Mouse (Mus musculus) layer of hippocampus, adult 18-20 months (tissue): ENCODE measurements around the gene Tmem150b. TPM values are rescaled to one million over a fixed set of nuclear protein-coding genes. Genes with fewer than 3 reads are reported as not detected.

Experiments used
- DNase-seq, 2 experiments: peaks; one replicate each; pipeline ENCODE4 v3.0.0; 2022; ENCODE audit warnings: low spot score in 2 of 2
- total RNA-seq, 2 experiments: library from RNA; stranded (reverse); gene quantifications; 2 replicates each; pipeline ENCODE4 v1.2.3; 2021

Tmem150b gene
- total RNA-seq, 2 experiments from 2014 or later, result 0.10 to 0.15 TPM

DNA sequence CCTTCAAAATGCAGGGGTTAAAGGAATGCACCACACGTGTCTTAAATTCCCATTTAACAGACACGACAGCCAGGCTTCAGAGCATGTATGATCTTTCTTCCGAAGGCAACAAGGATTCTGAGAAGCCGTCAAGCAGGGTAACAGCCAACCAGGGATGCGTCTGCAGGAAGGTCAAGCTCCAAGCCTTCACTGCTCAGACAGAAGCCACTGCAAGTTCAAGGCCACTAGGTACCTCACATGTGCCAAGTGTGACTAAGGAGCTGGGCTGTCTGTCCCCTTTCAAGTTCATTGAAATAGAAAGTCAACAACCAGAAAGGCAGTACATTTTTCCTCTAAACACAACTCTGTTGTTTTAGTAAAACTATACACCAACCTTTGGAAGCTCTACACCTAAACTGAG lies 58.2 kb downstream of the Tmem150b start:
- DNase-seq, result no peak

DNA sequence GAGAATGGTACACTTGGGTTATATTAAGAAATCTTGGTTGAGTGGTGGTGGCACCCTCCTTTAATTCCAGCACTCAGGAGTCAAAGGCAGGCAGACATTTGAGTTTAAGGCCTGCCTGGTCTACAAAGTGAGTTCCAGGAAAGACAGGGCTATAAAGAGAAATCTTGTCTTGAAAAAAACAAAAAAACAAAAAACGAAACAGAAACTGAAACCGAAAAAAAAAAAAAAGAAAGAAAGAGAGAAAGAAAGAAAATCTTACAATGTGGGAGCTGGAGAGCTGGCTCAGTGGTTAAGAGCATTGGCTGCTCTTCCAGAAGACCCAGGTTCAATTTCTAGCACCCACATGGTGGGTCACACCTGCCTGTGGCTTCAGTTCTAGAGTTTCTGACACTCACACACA lies 61.3 kb downstream of the Tmem150b start:
- no peak for DNase-seq

DNA sequence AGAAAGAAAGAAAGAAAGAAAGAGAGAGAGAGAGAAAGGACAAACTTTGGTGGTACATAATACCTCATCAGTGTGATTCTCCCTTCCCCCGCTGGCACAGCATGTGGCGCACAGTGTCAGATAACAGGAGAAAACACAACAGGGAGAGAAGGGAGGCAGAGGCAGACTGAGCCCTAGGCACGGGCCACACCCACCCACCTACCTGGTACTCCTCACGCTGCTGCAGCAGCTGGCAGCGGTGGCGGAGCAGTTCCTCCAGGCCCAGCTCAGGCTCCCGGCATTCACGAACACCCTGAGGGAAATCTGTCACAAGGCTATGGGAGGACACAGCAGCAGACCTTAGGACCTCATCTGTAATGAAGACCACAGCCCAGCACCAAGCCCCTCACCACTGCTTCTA lies 61.9 kb downstream of the Tmem150b start:
- no peak for DNase-seq

DNA sequence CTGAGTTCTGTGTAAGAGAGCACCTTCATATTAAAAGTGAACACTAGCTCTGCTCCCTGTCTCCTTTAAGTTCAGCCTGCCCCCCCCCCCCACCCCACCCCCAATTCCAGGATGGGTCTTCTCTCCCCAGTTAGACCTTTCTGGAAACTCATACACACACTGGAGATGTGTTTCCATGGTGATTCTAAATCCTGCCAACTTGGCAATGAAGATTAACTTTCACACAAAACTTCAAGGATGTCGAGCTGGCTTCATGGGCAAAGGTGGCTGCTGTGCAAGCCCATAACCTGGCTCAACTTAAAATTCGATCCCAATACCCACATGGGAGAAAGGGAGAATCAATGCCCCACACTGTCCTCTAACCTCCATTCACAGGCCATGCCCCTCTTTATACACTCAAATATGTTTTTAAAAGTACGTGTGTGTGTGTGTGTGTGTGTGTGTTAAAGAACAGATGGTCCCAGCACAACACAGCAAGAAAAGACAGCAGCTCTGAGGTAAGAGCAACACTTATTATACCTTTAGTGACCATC lies 65.1 kb downstream of the Tmem150b start:
- DNase-seq, result no peak

DNA sequence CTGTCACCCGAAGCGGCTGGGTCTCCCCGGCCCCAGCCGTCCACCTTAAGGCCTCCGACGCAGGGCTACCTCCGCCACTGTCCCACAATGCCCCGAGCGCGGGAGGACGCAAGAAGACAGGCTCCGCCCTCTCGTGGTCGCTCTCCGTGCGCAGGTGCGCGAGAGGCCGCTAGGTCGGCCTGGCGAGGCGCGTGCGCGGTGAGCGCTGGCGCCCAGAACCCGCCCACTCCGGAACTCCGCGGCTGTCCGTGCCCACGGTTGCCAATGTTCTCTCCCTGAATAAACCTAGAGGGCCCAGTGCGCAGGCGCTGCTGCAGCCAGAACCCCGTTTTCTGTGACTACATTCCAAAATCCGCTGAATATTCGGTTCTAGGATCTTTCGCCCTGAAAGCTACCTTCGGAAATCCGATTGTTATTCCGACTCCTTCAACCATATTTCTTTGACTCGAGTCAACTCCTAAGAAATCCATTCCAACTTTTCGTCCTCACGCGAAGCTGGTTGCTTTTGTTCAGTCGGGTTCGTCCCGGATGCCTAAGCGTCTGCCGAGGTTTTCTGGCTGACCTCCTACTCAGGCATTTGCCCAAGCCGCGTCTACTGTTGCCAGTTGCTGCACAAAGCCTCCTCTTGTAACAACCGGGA lies 66.0 kb downstream of the Tmem150b start, which contains the start of gene Ppp6r1:
Gene Ppp6r1 (minus strand): TSS at position 108 of the 640 bp plus-strand sequence.
- DNase-seq, result peak; percentile 98 to 99

DNA sequence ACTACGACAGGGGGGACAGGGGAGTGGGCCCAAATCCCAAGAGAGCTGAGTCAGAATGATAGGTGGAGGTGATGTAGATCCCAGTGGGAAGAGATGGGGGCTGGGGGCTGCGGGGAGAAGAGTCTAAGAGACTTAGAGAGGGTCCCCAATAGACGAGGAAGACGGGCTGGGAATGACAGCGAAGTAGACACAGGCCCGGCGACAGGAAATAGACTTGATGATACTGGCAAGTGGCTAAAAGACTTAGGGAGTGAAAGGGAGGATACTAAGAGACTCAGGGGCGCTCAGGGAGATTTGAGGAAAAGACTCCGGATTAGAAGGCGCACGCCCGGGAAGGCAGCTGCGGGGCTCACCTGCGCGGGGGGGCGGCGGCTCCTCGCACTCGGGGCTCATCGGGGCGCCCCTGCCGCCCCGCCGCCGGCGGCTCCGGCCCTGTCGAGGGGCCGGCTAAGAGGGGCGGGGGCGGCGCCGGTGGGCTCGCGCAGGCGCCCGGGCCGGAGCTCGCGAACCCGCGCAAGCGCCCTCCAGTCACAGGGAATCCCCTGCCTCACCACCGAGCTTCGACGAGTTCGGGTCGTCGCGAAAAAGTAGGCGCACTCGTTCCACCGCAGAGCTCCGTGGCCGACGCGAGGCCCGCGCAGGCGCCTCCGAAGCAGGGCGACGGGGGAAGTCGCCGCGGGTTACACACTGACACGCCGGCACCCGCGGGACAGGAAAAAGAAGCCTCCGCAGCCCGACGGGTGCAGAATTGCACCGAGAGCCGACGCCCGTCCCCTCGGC lies 66.7 kb downstream of the Tmem150b start:
- DNase-seq, result no peak

DNA sequence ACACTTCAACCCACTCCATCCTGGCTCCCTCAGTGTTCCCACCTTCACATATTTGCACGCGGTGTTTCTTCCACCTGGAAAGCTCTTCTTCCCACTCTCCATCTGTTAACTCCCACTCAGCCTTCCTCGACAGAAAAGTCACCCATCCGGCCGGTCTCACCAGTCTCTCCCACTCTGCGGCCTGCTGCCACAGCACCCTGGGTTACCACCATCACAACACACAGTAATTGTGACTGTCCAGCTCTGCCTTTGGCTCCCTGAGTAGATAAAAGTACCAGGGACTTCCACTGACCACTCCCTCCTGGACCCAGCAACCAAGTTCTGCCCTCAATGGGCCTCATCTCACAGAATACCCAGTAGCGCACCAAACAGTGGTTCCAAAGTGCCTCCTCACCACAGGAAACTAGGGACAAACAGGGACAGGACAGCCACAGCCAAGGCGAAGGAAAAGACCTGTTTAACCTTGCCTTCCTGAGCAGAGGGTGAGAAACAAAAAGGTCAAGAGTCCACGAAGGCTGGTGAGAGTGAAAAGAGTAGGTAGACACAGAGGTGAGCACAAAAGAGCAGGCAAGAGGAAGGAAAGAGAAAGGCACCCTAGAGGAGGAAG lies 67.4 kb downstream of the Tmem150b start:
- peak; percentile 37 to 55 for DNase-seq

Other genes with a start within 250 kb of the Tmem150b start
- gene Ppp1r12c, start 223.6 kb downstream of the Tmem150b start, total RNA-seq, result 100 to 1,000 TPM; 148 to 153 TPM
- gene Tnnt1, start 208.9 kb downstream of the Tmem150b start, total RNA-seq, result 1 to 10 TPM; 1.7 to 3.0 TPM
- 1 to 10 TPM in 1 of 2 experiments, under 1 TPM in 1; 0.54 to 1.3 TPM for gene Tnni3, start 201.0 kb downstream of the Tmem150b start, total RNA-seq
- gene Dnaaf3, start 192.8 kb downstream of the Tmem150b start, total RNA-seq, result under 1 TPM; 0.74 to 0.81 TPM
- gene Syt5, start 177.7 kb downstream of the Tmem150b start, total RNA-seq, result 100 to 1,000 TPM; 211 to 233 TPM
- gene Ptprh, start 121.2 kb downstream of the Tmem150b start, total RNA-seq, result under 1 TPM; 0.38 to 0.50 TPM
- gene Tmem86b, start 93.8 kb downstream of the Tmem150b start, total RNA-seq, result 10 to 100 TPM; 15.1 to 15.9 TPM
- gene Ppp6r1, start 66.2 kb downstream of the Tmem150b start, total RNA-seq, result 100 to 1,000 TPM; 127 TPM
- gene Hspbp1, start 40.2 kb downstream of the Tmem150b start, total RNA-seq, result 10 to 100 TPM; 82.7 to 92.4 TPM
- gene Brsk1, start 34.6 kb downstream of the Tmem150b start, total RNA-seq, result 100 to 1,000 TPM; 368 to 369 TPM
- 10 to 100 TPM; 28.3 to 30.3 TPM for gene Kmt5c, start 14.9 kb upstream of the Tmem150b start, total RNA-seq
- gene Cox6b2, start 27.8 kb upstream of the Tmem150b start, total RNA-seq, result 1 to 10 TPM; 9.0 to 9.6 TPM
- not detected for gene Fam71e2, start 46.1 kb upstream of the Tmem150b start, total RNA-seq
- gene Il11, start 57.6 kb upstream of the Tmem150b start, total RNA-seq, result under 1 TPM; 0.15 to 0.27 TPM
- not detected for gene Tmem190, start 57.7 kb upstream of the Tmem150b start, total RNA-seq
- gene Tmem238, start 64.4 kb upstream of the Tmem150b start, total RNA-seq, result 1 to 10 TPM; 2.8 to 2.9 TPM
- gene Rpl28, start 67.6 kb upstream of the Tmem150b start, total RNA-seq, result 100 to 1,000 TPM; 474 to 485 TPM
- 100 to 1,000 TPM; 102 to 121 TPM for gene Ube2s, start 87.3 kb upstream of the Tmem150b start, total RNA-seq
- 100 to 1,000 TPM; 150 to 162 TPM for gene Shisa7, start 119.4 kb upstream of the Tmem150b start, total RNA-seq
- gene Isoc2b, start 145.0 kb upstream of the Tmem150b start, total RNA-seq, result 1 to 10 TPM; 4.4 to 6.3 TPM
- gene Isoc2a, start 151.9 kb upstream of the Tmem150b start, total RNA-seq, result 10 to 100 TPM; 14.9 to 15.9 TPM
- gene Gm36210, start 181.3 kb upstream of the Tmem150b start, total RNA-seq, result under 1 TPM in 1 of 2 experiments, not detected in 1; 0.25 TPM
- gene Zfp628, start 190.0 kb upstream of the Tmem150b start, total RNA-seq, result 10 to 100 TPM; 13.9 to 15.1 TPM
- gene Nat14, start 196.8 kb upstream of the Tmem150b start, total RNA-seq, result 100 to 1,000 TPM; 114 to 119 TPM
- 1 to 10 TPM; 1.8 to 2.6 TPM for gene Ssc5d, start 200.5 kb upstream of the Tmem150b start, total RNA-seq
- under 1 TPM; 0.17 to 0.38 TPM for gene Sbk2, start 239.2 kb upstream of the Tmem150b start, total RNA-seq
- 1 to 10 TPM in 1 of 2 experiments, under 1 TPM in 1; 0.62 to 1.0 TPM for gene Sbk3, start 245.9 kb upstream of the Tmem150b start, total RNA-seq